Mouse (Mus musculus): ENCODE measurements at regions not wholly inside any gene's neighbourhood (a gene's known extent, or its start where the extent isn't known, plus 50 kb on each side); places are given as distances from the start of the nearest gene placed in this dataset.

DNA sequence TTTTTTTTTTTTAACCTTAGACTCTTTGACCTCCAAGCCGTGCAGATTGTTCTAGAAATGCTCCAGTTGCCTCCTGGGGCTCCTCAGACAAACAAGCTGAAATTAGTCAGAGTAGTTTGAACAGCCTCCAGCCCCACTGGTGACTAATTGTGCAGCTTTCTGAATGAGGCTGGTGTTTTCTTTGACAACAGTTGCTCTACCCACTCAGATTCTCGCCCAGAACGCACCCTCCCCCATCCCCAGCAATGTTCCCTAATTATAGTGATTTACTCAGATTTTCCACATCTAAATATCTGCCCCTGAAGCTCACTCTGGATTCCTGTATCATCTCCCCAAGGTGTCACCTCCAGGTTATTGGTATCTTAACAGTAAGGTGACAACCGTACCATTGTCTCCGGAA, 76.4 kb upstream of the Rybp start:
- intact Hi-C loops (cut with DNase I) = no loop called here
- peak; percentile 38 to 45 for DNase-seq (ENCODE audit: extremely low spot score in 1 of 2, low spot score in 2 of 2)

GRCm38 (mm10) chr6:100356617-100357399, 69.5 kb upstream of the Rybp start:
- no peak for DNase-seq (ENCODE audit: extremely low spot score in 1 of 2, low spot score in 2 of 2)
- intact Hi-C loops (cut with DNase I) = no loop called here

GRCm38 (mm10) chr6:100355858-100356257, 68.6 kb upstream of the Rybp start:
- DNase-seq (ENCODE audit: extremely low spot score in 1 of 2, low spot score in 2 of 2) = no peak
- intact Hi-C loops (cut with DNase I) = no loop called here

DNA sequence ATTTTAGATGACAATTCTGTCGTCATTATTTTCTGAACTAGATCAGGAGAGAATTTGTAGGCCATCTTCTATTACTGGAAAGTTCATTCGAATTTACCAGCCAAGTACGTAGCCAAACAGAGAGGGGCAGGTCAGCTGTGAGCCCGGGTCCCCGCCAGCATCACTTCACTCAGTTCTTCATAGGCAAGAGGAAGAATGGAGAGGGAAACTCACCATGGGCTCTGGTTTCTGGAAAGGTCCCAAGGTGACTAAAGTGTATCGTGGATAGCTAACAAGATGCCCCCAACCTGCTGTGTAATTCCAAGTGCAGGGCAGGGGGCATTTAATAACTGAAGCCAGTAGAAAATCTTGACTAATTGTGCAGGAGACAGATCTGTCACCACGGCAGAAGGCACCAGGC, 60.2 kb upstream of the Rybp start:
- intact Hi-C loops (cut with DNase I) = no loop called here
- DNase-seq (ENCODE audit: extremely low spot score in 1 of 2, low spot score in 2 of 2) = no peak

- intact Hi-C loops (cut with DNase I) = no loop called here
- DNase-seq (ENCODE audit: extremely low spot score in 1 of 2, low spot score in 2 of 2) = no peak
Measured at GRCm38 (mm10) chr6:100345073-100345472, 57.8 kb upstream of the Rybp start.

DNA sequence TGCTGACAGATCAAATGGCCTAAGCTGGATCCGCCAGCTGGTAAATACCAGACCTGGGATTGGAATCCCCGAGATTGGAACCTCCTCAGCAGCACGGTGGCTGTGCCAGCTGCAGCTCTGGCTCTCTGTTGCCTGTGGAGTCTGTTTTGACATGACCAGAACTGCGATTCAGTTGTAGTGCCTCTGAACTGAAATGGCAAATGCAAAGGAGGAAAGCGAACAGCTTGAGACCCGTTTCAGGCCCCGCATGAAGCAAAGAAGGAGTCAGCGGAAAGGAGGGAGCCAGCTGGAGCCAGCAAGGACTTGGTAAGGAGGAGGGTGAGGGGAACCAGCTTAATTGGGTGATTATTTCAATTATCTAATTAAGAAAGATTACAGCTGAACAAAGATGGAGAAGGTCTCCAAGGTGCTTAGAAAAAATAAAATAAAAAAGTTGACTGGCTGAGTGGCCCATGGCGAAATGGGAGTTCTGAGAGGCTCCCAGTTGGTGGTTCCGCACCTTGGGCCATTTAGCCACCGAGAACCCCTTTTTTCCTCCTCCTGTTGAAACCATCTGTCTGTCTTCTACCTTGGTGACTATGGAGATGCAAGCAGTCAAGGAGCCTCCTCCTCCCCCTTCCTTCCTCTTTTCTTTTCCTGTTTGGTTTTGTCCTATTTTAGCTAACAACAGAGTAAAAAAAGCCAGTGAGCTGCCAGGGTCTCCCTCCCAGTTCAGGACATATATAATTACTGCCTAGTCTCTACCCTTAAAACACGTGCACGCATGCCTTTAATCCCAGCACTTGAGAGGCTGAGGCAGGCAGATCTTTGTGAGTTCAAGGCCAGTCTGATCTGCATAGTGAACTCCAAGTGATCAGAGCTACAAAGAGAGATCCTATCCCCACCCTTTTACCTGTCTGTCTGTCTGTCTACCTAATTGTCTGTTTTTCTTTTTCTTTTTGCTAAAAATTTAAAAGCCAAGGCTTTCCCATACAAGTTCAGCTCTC, 54.3 kb upstream of the Rybp start:
- DNase-seq (ENCODE audit: extremely low spot score in 1 of 2, low spot score in 2 of 2) = peak; percentile 34 to 41
- intact Hi-C loops (cut with DNase I) = no loop called here

DNA sequence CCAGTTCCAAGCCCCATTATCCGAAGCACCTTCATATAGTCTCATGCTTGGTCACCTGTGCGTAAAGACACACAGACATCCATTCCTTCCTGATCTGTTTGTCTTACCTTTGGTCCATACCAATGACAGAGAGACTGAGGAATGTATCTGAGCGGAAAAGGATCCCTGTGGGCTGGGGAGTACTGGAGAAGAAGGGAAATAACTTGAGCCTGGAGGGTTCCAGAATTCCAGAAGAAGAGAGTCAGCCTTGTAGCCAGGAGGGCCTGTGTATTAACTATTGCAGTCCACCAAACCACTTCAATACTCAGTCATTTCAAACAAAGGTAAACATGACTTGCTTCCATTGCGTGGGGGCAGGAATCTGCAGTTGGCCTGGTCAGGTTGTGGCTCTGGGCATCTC, 51.0 kb upstream of the Rybp start:
- DNase-seq (ENCODE audit: extremely low spot score in 1 of 2, low spot score in 2 of 2) = no peak

More for the DNA sequence above, 51.0 kb upstream of the Rybp start:
- intact Hi-C loops (cut with DNase I) = no loop called here
